Mouse (Mus musculus) CH12.LX (cell line): ENCODE results near the gene Acap3.

ENCODE experiments used
- CTCF ChIP-seq, 2 experiments: IDR thresholded peaks in 1 of 2; conservative IDR thresholded peaks in 1 of 2; 2 replicates each; pipeline ENCODE4 v1.5.1; 2011 to 2012; ENCODE audit warnings: low read depth in 2 of 2, low read length in 2 of 2, improper control_type of control experiment in 1 of 2, inconsistent platforms in 1 of 2, mild to moderate bottlenecking in 1 of 2, moderate library complexity in 1 of 2
- E2F4 ChIP-seq: IDR thresholded peaks from 2 replicates; pipeline ENCODE4 v1.6.1; 2011; ENCODE audit warnings: low read depth, low read length, improper control_type of control experiment; ENCODE audit not compliant: insufficient replicate concordance
- EP300 ChIP-seq: IDR thresholded peaks from 2 replicates; pipeline ENCODE4 v1.6.1; 2011; ENCODE audit warnings: low read length, improper control_type of control experiment
- MYC ChIP-seq: IDR thresholded peaks from 2 replicates; pipeline ENCODE4 v1.6.1; 2011; ENCODE audit warnings: low read depth, mild to moderate bottlenecking, improper control_type of control experiment, low read length
- POLR2A ChIP-seq: IDR thresholded peaks from 2 replicates; pipeline ENCODE4 v1.6.1; 2011; ENCODE audit warnings: low read depth, mild to moderate bottlenecking, improper control_type of control experiment, low read length
- RCOR1 ChIP-seq: conservative IDR thresholded peaks from 2 replicates; pipeline ENCODE4 v1.6.1; 2012; ENCODE audit warnings: low read depth, mild to moderate bottlenecking, inconsistent platforms, low read length, improper control_type of control experiment
- SMC3 ChIP-seq: IDR thresholded peaks from 2 replicates; pipeline ENCODE4 v1.6.1; 2011; ENCODE audit warnings: low read depth, low read length, improper control_type of control experiment
- TBP ChIP-seq: conservative IDR thresholded peaks from 2 replicates; pipeline ENCODE4 v1.6.1; 2011; ENCODE audit warnings: low read depth, low read length, improper control_type of control experiment
- TCF12 ChIP-seq: IDR thresholded peaks from 2 replicates; pipeline ENCODE4 v1.6.1; 2014; ENCODE audit warnings: low read depth, mild to moderate bottlenecking, inconsistent platforms, low read length, improper control_type of control experiment
- UBTF ChIP-seq: IDR thresholded peaks from 2 replicates; pipeline ENCODE4 v1.6.1; 2012; ENCODE audit warnings: low read depth, mild to moderate bottlenecking, inconsistent platforms, low read length, improper control_type of control experiment, moderate library complexity
- USF2 ChIP-seq: conservative IDR thresholded peaks from 2 replicates; pipeline ENCODE4 v1.6.1; 2011; ENCODE audit warnings: low read depth, low read length, improper control_type of control experiment
- ZNF384 ChIP-seq: IDR thresholded peaks from 2 replicates; pipeline ENCODE4 v1.6.1; 2012; ENCODE audit warnings: low read depth, low read length, improper control_type of control experiment, inconsistent platforms

- TF ChIP-seq SMC3 (no peak), MYC (no peak), E2F4 (no peak), TBP (no peak), CTCF (conservative IDR thresholded peaks at IDR 0.05 in 1 of 2, IDR thresholded peaks at IDR 0.05 in 1 of 2; ENCODE audit: low read depth in 2 of 2, low read length in 2 of 2) (no peak), TCF12 (no peak), UBTF (no peak), USF2 (no peak), POLR2A (no peak), ZNF384 (no peak), EP300 (no peak), RCOR1 (no peak)
Measured at GRCm38 (mm10) chr4:155908281-155908680, 16.7 kb downstream of the Acap3 start.
